Mouse (Mus musculus) spleen, postnatal 36 days (tissue): Measurements from ENCODE around the gene Olfr545.

Experiments
- DNase-seq, 2 experiments: peaks; one replicate each; pipeline ENCODE4 v3.0.0; 2022; ENCODE audit warnings: low spot score in 2 of 2, mixed read lengths in 1 of 2

Gene Olfr545

GRCm38 (mm10) chr7:102479368-102480078 lies 19.9 kb downstream of the Olfr545 start:
- DNase-seq, result no peak

DNA sequence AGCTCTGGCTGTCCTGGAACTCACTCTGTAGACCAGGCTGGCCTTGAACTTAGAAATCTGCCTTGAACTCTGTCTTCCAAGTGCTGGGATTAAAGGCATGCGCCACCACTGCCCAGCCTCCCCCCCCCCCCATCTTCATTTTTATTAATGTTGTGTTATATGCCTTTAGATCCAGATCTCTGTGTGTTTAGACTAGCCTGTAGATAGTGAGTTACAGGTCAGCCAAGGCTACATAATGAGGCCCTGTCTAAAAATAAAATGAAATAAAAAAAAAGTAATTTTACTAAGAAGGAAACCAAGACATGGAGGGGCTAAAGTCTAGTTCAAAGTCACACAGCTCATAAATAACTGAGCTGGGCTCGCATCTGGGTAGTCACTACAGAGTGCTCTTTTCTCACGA lies 20.4 kb downstream of the Olfr545 start:
- no peak for DNase-seq

DNA sequence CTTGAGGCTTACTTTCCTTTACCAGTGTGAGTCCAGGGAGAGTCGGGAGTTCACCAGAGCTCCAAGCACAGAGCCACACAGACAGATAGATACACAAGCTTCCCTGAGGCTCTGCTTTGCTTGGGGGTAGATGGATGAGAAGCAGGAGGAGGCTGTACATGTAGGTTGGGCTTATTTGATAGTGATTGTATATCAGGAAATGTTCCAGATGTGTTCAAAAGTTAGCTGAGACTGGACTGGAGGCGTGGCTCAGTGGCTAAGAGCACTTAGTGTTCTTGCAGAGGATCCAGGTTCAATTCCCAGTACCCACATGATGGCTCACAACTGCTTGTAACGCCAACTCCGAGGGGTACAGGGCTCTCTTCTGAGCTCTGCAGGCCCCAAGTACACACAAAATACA lies 20.9 kb downstream of the Olfr545 start:
- DNase-seq, result no peak

DNA sequence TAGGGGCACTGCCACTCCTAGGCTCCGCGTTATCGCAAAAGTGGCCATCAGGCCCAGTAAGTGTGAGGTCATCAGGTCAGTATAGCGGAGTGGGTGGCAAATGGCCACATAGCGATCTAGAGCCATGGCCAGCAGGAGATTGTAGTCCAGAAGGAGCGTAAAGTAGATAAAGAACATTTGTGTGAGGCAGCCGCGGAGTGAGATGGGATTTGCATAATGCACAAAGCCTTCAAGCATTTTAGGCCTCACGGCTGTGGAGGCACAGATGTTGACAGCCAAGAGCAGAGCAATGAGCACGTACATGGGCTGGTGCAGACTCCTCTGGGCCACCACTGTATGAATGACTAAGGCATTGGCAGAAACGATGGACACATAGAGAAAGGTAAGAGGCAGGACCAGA lies 22.0 kb downstream of the Olfr545 start:
- no peak for DNase-seq

DNA sequence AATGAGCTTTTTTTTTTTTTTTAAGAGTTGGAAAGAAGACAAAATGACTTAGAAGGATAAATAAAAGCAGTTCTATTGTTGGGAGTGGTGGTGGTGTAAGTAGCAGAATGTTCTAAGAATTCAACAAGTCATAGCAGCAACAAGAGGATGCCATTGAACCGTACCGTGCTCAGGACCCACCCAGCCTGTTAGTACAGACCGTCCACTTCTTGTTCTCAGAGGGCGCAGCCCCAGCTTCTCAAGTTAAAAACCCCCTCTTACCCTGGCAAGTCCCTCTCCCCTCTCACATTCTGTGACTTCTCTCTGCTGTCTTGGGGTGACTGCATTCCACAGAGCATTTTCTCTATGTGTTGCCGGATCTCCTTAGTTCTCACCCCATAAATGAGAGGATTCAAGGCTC lies 22.8 kb downstream of the Olfr545 start:
- DNase-seq, result no peak

DNA sequence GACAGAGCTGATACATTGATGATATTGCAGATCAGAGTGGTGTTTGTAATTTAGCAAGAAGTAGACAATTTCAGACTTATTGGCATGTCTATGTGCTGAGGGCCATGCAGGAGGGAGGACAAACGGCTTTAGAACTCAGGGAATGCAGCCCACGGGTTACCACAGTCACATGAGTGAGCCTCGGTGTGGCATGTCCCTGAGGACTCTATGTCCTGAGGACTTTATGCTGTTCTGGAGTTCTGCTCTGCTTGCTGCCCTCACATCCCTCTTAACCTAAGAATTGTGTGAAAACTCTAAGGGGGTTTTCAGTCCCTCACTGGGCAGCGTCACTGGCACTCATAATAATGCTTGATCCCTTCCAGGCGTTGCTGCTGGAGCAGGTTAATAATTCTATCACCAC lies 26.7 kb downstream of the Olfr545 start:
- DNase-seq, result no peak

DNA sequence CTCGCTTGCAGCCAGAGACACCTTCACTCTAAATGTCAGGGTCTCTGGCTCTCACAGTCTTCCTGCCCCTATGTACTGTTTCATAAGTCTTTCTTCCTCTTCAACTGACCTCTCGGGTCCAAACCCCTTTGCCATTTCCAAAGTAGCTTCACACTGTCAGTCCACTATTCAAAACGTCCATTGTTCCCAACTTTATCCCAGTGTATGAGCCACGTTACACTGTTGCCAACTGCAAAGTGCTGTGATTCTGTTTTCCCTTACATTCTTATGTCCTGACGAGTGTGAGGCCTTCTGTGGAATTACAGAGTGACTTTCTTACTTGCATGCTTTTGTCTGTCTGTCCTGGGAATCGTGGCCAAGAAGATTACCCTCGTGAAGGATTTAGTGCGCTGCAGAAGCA lies 31.8 kb downstream of the Olfr545 start:
- no peak for DNase-seq

GRCm38 (mm10) chr7:102458618-102459380 lies 40.6 kb downstream of the Olfr545 start:
- peak; percentile 46 to 47 for DNase-seq

DNA sequence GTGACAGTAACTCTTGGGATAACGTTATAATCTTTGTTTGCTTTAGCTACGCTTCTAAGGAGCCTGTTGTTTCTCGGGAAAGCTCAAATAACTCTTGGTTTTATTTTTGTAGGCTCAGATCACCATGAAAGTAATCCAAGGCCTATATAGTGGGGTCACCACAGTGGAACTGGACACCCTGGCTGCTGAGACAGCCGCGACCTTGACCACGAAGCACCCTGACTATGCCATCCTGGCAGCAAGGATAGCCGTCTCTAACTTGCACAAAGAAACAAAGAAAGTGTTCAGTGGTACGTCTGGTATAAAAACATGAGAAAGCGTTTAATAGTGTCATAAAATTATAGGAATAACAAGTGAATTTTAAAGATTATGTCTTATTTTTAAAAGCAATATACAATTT lies 52.9 kb downstream of the Olfr545 start:
- DNase-seq, result no peak

DNA sequence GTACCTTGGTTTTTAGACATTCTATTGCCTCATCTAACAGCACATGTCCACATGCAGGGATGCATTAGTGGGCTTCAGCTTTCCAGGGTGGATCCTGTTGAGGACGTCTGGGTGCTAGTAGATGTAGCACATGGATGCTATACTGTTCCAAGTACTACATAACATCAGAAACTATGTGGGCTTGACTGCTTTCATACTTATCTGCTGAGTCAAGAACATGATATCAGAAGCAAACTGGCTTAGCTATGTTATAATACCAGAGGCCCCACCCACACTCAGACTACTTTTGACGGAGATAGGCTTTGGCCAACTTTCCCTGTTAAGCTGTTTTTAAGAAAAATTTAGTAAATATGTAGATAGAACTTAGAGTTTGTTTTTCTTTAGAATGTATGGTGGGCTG lies 55.1 kb downstream of the Olfr545 start:
- DNase-seq, result peak in 1 of 2 experiments; percentile 37

GRCm38 (mm10) chr7:102442432-102442831 lies 56.9 kb downstream of the Olfr545 start:
- no peak for DNase-seq

GRCm38 (mm10) chr7:102441657-102442391 lies 57.5 kb downstream of the Olfr545 start, which contains the start of gene Rrm1:
Gene Rrm1 (plus strand): TSS chr7:102441695.
- DNase-seq, result peak; percentile 93 to 96
